Mouse (Mus musculus) cortical plate, adult 2 months (tissue): ENCODE measurements at regions not wholly inside any gene's neighbourhood (a gene's known extent, or its start where the extent isn't known, plus 50 kb on each side); places are given as distances from the start of the nearest gene placed in this dataset.

Experiments
- CTCF ChIP-seq: fragments of 200-500 bp; IDR thresholded peaks from 2 replicates; pipeline ENCODE4 v1.5.1; 2011; ENCODE audit warnings: mild to moderate bottlenecking, control low read depth, low read length; ENCODE audit not compliant: insufficient read depth; ENCODE audit errors: extremely low read depth
- POLR2A ChIP-seq: fragments of 200-500 bp; IDR thresholded peaks from 2 replicates; pipeline ENCODE4 v1.6.1; 2011; ENCODE audit warnings: mild to moderate bottlenecking, low read length, control low read depth; ENCODE audit not compliant: insufficient read depth; ENCODE audit errors: extremely low read depth

- TF ChIP-seq CTCF (no peak), POLR2A (no peak)
Observed at GRCm38 (mm10) chr3:21292774-21293173, 783.7 kb upstream of the Tbl1xr1 start.
